Mouse (Mus musculus): ENCODE measurements around the gene Nfkbib. TPM values are rescaled to one million over a fixed set of nuclear protein-coding genes. Genes with fewer than 3 reads are reported as not detected.

Nfkbib gene
- polyA plus RNA-seq, 1 experiment, result 37.9 TPM

DNA sequence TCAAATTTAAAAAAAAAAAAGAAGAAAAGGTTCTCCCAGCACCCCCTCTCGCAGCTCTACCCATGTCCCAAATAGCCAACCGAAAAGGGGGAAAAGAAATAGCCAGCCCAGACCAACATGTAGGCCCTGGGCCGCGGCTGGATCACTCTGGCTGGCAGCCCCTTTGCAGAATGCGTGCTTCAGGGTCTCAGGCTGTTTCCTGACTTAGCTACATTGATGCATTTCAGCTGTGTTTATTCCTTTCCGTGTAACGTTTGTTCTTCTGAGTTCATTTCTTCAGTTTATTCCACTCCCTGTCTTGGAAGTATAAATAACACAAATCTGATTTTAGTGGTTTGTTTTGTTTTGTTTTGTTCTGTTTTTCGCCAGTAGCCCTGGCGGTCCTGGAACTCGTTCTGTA lies 49.6 kb downstream of the Nfkbib start:
- WGBS, result 86% methylated on average over 10 of the region's 10 CpGs
- Histone ChIP-seq H3K36me3 (ENCODE audit: control insufficient read depth, insufficient read depth, low read length) (no peaks in the 10 kb centered on the region), H3K27ac (ENCODE audit: insufficient read depth, low read depth, low read length) (no peak overlapping the region), H3K4me1 (ENCODE audit: control insufficient read depth, insufficient read depth, low read length) (no peaks in the 10 kb centered on the region), H3K27me3 (replicated peaks; ENCODE audit: control insufficient read depth, insufficient read depth, low read length) (no peaks in the 10 kb centered on the region), H3K4me3 (ENCODE audit: insufficient read depth, low read depth, low read length) (no peak overlapping the region)
- TF ChIP-seq POLR2A (IDR thresholded peaks at IDR 0.05; ENCODE audit: low read depth, low read length) (no peak), CTCF (conservative IDR thresholded peaks at IDR 0.05; ENCODE audit: insufficient read depth, insufficient read length, low read depth, low read length) (no peak)
- no peak for DNase-seq

DNA sequence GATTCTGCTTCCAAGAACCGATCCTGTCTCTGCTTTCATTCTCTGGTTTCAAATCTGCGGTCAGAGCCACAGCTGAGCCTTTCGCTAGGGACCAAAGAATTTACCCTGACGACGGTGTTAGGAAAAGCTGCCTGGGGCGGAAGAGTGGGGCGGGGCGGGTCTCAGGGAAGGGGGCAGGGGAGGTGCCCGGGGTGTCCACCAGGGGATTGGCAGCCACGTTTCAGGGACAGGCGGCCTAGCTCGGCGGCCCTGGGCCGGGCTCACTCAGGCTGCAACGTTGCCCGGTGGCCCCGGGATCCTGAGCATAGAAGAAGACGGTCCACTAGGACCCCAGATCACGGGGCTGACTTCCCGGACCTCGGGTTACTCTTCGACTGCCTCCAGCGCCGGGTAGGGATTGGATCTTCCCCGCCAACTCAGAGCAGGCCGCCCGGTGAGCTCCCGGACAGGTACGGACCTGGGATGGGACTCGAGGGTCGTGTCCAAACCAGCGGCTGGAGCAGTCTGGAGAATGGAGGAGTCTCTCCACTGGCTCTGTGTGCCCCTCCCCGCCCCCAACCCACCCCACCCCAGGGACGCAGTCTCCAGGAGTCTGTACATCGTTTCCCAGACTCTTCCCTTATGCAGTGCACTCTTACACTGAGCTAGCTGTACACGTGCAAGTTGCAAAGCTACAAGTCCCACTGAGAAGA lies 50.6 kb downstream of the Nfkbib start, which contains the start of gene Fbxo17:
Gene Fbxo17, plus strand, starts transcription at position 215 of the 692 bp plus-strand sequence.
- Histone ChIP-seq H3K36me3 (ENCODE audit: control insufficient read depth, insufficient read depth, low read length) (no peaks in the 10 kb centered on the region), H3K27me3 (replicated peaks; ENCODE audit: control insufficient read depth, insufficient read depth, low read length) (no peaks in the 10 kb centered on the region), H3K4me1 (ENCODE audit: control insufficient read depth, insufficient read depth, low read length) (no peaks in the 10 kb centered on the region), H3K27ac (ENCODE audit: insufficient read depth, low read depth, low read length) (no peak within 1 kb of the TSS), H3K4me3 (ENCODE audit: insufficient read depth, low read depth, low read length) (peak within 1 kb of the TSS; percentile 59)
- WGBS, result 5% methylated on average over 36 of the region's 36 CpGs
- DNase-seq, result peak; percentile 48
- TF ChIP-seq POLR2A (IDR thresholded peaks at IDR 0.05; ENCODE audit: low read depth, low read length) (no peak), CTCF (conservative IDR thresholded peaks at IDR 0.05; ENCODE audit: insufficient read depth, insufficient read length, low read depth, low read length) (0 out of 2 replicates have a peak, but pooled peaks have one; percentile 13)

DNA sequence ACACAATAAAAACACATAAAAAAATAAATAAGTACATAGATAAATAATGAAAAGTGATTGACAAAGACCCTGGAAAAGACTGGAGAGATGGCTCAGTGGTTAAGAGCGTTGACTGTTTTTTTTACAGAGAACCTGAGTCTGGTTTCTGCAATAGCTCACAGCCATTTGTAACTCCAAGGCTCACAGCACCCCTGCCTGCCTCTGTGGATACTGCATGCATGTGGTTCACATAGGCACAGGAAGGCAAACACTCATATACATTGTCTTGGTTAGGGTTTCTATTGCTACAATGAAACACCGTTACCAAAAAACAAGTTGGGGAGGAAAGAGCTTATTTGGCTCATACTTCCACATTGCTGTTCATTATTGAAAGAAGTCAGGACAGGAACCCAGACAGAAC lies 51.7 kb downstream of the Nfkbib start:
- H3K27ac ChIP-seq (ENCODE audit: insufficient read depth, low read depth, low read length), result no peak overlapping the region
- no peaks in the 10 kb centered on the region for H3K27me3 ChIP-seq (replicated peaks; ENCODE audit: control insufficient read depth, insufficient read depth, low read length)
- 99% methylated on average over 2 of the region's 2 CpGs for WGBS
- no peaks in the 10 kb centered on the region for H3K36me3 ChIP-seq (ENCODE audit: control insufficient read depth, insufficient read depth, low read length)
- DNase-seq, result no peak
- TF ChIP-seq POLR2A (IDR thresholded peaks at IDR 0.05; ENCODE audit: low read depth, low read length) (no peak), CTCF (conservative IDR thresholded peaks at IDR 0.05; ENCODE audit: insufficient read depth, insufficient read length, low read depth, low read length) (0 out of 2 replicates have a peak, but pooled peaks have one; percentile 2)
- H3K4me3 ChIP-seq (ENCODE audit: insufficient read depth, low read depth, low read length), result no peak overlapping the region
- no peaks in the 10 kb centered on the region for H3K4me1 ChIP-seq (ENCODE audit: control insufficient read depth, insufficient read depth, low read length)

DNA sequence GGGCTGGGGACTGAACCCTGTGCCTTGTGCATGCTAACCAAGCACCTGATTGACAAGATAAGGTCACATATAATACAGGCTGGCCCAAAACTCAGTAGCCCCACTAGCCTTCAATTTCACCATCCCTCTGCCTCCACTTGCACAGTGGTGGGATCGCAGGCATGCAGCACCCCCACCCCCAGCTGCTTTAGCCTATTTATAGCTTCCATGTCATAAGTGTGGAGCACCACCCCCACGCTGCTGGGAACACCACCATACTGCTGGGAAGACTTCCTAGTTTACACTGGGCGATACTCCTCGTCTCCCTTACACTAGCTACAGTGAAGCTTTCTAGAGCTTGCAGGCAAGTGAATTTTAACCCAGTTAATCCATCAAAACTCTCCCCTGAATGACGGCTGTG lies 52.6 kb downstream of the Nfkbib start:
- Histone ChIP-seq H3K27me3 (replicated peaks; ENCODE audit: control insufficient read depth, insufficient read depth, low read length) (no peaks in the 10 kb centered on the region), H3K27ac (ENCODE audit: insufficient read depth, low read depth, low read length) (no peak overlapping the region), H3K4me3 (ENCODE audit: insufficient read depth, low read depth, low read length) (no peak overlapping the region), H3K36me3 (ENCODE audit: control insufficient read depth, insufficient read depth, low read length) (no peaks in the 10 kb centered on the region), H3K4me1 (ENCODE audit: control insufficient read depth, insufficient read depth, low read length) (no peaks in the 10 kb centered on the region)
- DNase-seq, result no peak
- TF ChIP-seq POLR2A (IDR thresholded peaks at IDR 0.05; ENCODE audit: low read depth, low read length), result no peak
- no peak for TF ChIP-seq CTCF (conservative IDR thresholded peaks at IDR 0.05; ENCODE audit: insufficient read depth, insufficient read length, low read depth, low read length)
- 80% methylated on average over 5 of the region's 5 CpGs for WGBS

DNA sequence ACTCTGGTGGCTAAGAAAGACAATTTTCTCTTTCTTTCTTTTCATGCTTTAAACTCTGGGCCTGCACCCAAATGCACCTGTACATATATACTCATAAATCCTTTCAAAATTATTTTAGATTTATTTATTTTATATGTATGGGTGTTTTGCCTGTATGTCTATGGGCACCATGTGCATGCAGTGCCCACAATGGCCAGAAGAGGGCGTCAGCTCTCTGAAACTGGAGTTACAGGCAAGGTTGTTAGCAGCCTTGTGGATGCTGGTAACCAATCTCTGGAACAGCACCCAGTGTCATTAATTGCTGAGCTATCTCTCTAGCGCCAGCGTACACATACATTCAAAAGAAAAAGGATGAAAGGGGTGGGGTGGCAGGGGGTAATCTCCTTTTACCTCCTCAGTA lies 56.4 kb downstream of the Nfkbib start:
- no peaks in the 10 kb centered on the region for H3K36me3 ChIP-seq (ENCODE audit: control insufficient read depth, insufficient read depth, low read length)
- 0 out of 2 replicates have a peak, but pooled peaks have one; percentile 13 for TF ChIP-seq CTCF (conservative IDR thresholded peaks at IDR 0.05; ENCODE audit: insufficient read depth, insufficient read length, low read depth, low read length)
- no peak for TF ChIP-seq POLR2A (IDR thresholded peaks at IDR 0.05; ENCODE audit: low read depth, low read length)
- no peaks in the 10 kb centered on the region for H3K27me3 ChIP-seq (replicated peaks; ENCODE audit: control insufficient read depth, insufficient read depth, low read length)
- H3K4me3 ChIP-seq (ENCODE audit: insufficient read depth, low read depth, low read length), result no peak overlapping the region
- H3K4me1 ChIP-seq (ENCODE audit: control insufficient read depth, insufficient read depth, low read length), result no peaks in the 10 kb centered on the region
- H3K27ac ChIP-seq (ENCODE audit: insufficient read depth, low read depth, low read length), result no peak overlapping the region
- DNase-seq, result no peak
- WGBS, result 66% methylated on average over 3 of the region's 3 CpGs

DNA sequence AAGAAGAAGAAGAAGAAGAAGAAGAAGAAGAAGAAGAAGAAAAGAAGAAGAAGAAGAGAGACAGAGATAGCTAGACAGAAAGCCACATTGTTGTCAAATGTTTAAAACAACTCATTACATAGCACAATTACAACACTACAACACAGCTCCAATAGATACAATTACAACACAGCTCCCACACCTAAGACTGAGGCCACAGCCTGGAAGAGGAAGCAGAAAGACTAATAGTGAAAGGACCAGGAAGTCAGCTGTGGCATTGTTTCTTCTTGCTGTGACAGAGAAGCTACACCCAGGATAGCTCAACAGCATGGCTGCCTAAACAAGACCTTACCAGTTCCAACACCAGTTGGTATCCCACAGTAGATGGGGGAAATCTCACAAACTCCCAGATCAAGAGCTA lies 57.9 kb downstream of the Nfkbib start:
- H3K4me1 ChIP-seq (ENCODE audit: control insufficient read depth, insufficient read depth, low read length), result no peaks in the 10 kb centered on the region
- H3K27ac ChIP-seq (ENCODE audit: insufficient read depth, low read depth, low read length), result no peak overlapping the region
- no peak for DNase-seq
- TF ChIP-seq POLR2A (IDR thresholded peaks at IDR 0.05; ENCODE audit: low read depth, low read length) (no peak), CTCF (conservative IDR thresholded peaks at IDR 0.05; ENCODE audit: insufficient read depth, insufficient read length, low read depth, low read length) (no peak)
- H3K36me3 ChIP-seq (ENCODE audit: control insufficient read depth, insufficient read depth, low read length), result no peaks in the 10 kb centered on the region
- no peak overlapping the region for H3K4me3 ChIP-seq (ENCODE audit: insufficient read depth, low read depth, low read length)
- no peaks in the 10 kb centered on the region for H3K27me3 ChIP-seq (replicated peaks; ENCODE audit: control insufficient read depth, insufficient read depth, low read length)

Other genes starting within 250 kb of the Nfkbib start
- gene Ifnl3, start 244.7 kb downstream of the Nfkbib start, polyA plus RNA-seq (2012; rRNA removed), result not detected in 2 replicates
- 12.4 and 13.3 TPM in 2 replicates for gene Sycn, start 226.6 kb downstream of the Nfkbib start, polyA plus RNA-seq (2012; rRNA removed)
- 57.2 and 85.4 TPM in 2 replicates for gene Nccrp1, start 220.3 kb downstream of the Nfkbib start, polyA plus RNA-seq (2012; rRNA removed)
- 67.0 and 79.0 TPM in 2 replicates for gene Samd4b, start 169.4 kb downstream of the Nfkbib start, polyA plus RNA-seq (2012; rRNA removed)
- 36.9 and 41.8 TPM in 2 replicates for gene Pak4, start 169.3 kb downstream of the Nfkbib start, polyA plus RNA-seq (2012; rRNA removed)
- gene Acp7, start 136.2 kb downstream of the Nfkbib start, polyA plus RNA-seq (2012; rRNA removed), result not detected in 2 replicates
- 1.1 and 1.6 TPM in 2 replicates for gene Fbxo27, start 74.7 kb downstream of the Nfkbib start, polyA plus RNA-seq (2012; rRNA removed)
- gene Fbxo17, start 50.7 kb downstream of the Nfkbib start, polyA plus RNA-seq (2012; rRNA removed), result 1.1 and 1.3 TPM in 2 replicates
- gene Mrps12, start 25.7 kb downstream of the Nfkbib start, polyA plus RNA-seq (2012; rRNA removed), result 79.8 and 96.7 TPM in 2 replicates
- gene Sars2, start 25.5 kb downstream of the Nfkbib start, polyA plus RNA-seq (2012; rRNA removed), result 19.4 and 22.9 TPM in 2 replicates
- gene Ccer2, start 11.3 kb downstream of the Nfkbib start, polyA plus RNA-seq (2012; rRNA removed), result not detected in 2 replicates
- 99.8 and 103 TPM in 2 replicates for gene Sirt2, start 777 bp downstream of the Nfkbib start, polyA plus RNA-seq (2012; rRNA removed)
- gene Rinl, start 21.5 kb upstream of the Nfkbib start, polyA plus RNA-seq (2012; rRNA removed), result 2.9 and 5.9 TPM in 2 replicates
- gene Hnrnpl, start 41.0 kb upstream of the Nfkbib start, polyA plus RNA-seq (2012; rRNA removed), result 172 and 214 TPM in 2 replicates
- gene Ech1, start 57.7 kb upstream of the Nfkbib start, polyA plus RNA-seq (2012; rRNA removed), result 865 and 950 TPM in 2 replicates
- gene Lgals4, start 66.3 kb upstream of the Nfkbib start, polyA plus RNA-seq (2012; rRNA removed), result 22.8 and 25.0 TPM in 2 replicates
- 1.1 and 1.6 TPM in 2 replicates for gene Lgals7, start 96.3 kb upstream of the Nfkbib start, polyA plus RNA-seq (2012; rRNA removed)
- 0.11 and 0.24 TPM in 2 replicates for gene Capn12, start 113.9 kb upstream of the Nfkbib start, polyA plus RNA-seq (2012; rRNA removed)
- gene Actn4, start 194.8 kb upstream of the Nfkbib start, polyA plus RNA-seq (2012; rRNA removed), result 340 and 367 TPM in 2 replicates
- 321 and 343 TPM in 2 replicates for gene Eif3k, start 214.4 kb upstream of the Nfkbib start, polyA plus RNA-seq (2012; rRNA removed)
- 2.3 and 6.2 TPM in 2 replicates for gene Map4k1, start 214.5 kb upstream of the Nfkbib start, polyA plus RNA-seq (2012; rRNA removed)